Mouse (Mus musculus) embryonic fibroblast, embryonic 13.5 days (primary cell): Measurements from ENCODE around the gene Actr3b.

Experiments used
- CTCF ChIP-seq: IDR thresholded peaks from 2 replicates; pipeline ENCODE4 v1.5.1; 2011; ENCODE audit warnings: mild to moderate bottlenecking, control low read depth, low read length, moderate library complexity, borderline replicate concordance; ENCODE audit not compliant: insufficient read depth
- POLR2A ChIP-seq: IDR thresholded peaks from 2 replicates; pipeline ENCODE4 v1.6.1; 2011; ENCODE audit warnings: low read depth, mild to moderate bottlenecking, control low read depth, low read length, moderate library complexity

GRCm38 (mm10) chr5:25846558-25846957, 86.8 kb downstream of the Actr3b start:
- TF ChIP-seq CTCF (no peak), POLR2A (no peak)
